Mouse (Mus musculus) lung, postnatal 0 days (tissue): Measurements from ENCODE around the gene 4931440F15Rik.

Experiments
- CTCF ChIP-seq: IDR thresholded peaks from 2 replicates; pipeline ENCODE4 v1.5.1; 2016; ENCODE audit warnings: antibody characterized with exemption, mild to moderate bottlenecking
- EP300 ChIP-seq: IDR thresholded peaks from 2 replicates; pipeline ENCODE4 v1.6.1; 2016; ENCODE audit warnings: antibody characterized with exemption, mild to moderate bottlenecking, control low read depth

DNA sequence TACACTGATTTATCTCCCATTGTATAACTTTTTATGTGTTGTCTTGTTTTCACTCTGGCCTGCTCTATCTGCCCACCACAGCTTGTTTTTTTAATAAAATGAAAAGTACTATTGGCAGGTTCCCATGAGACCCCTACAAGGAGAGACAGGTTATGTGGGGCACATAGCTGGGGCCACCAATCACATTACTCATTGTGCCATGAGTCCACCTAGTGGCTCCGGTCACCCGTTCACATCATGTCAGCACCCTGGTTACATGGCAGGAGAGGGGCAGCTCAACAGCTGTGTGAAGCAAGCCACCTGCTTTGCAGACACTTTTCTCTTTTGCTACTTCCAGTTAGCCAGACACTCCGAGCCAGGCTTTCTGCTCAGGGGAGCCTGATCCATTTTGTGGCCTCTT lies 13.0 kb downstream of the 4931440F15Rik start:
- no peak for TF ChIP-seq CTCF
- no peak for TF ChIP-seq EP300
